Mouse (Mus musculus) WW6 (cell line): ENCODE measurements around the gene 6430531B16Rik.

Experiments used
- DNase-seq: peaks from one replicate; pipeline ENCODE4 v3.0.0-alpha.2; 2013; ENCODE audit warnings: low read depth, low spot score

Gene 6430531B16Rik

GRCm38 (mm10) chr7:139970979-139971378 lies 7.6 kb downstream of the 6430531B16Rik start:
- DNase-seq: no peak

DNA sequence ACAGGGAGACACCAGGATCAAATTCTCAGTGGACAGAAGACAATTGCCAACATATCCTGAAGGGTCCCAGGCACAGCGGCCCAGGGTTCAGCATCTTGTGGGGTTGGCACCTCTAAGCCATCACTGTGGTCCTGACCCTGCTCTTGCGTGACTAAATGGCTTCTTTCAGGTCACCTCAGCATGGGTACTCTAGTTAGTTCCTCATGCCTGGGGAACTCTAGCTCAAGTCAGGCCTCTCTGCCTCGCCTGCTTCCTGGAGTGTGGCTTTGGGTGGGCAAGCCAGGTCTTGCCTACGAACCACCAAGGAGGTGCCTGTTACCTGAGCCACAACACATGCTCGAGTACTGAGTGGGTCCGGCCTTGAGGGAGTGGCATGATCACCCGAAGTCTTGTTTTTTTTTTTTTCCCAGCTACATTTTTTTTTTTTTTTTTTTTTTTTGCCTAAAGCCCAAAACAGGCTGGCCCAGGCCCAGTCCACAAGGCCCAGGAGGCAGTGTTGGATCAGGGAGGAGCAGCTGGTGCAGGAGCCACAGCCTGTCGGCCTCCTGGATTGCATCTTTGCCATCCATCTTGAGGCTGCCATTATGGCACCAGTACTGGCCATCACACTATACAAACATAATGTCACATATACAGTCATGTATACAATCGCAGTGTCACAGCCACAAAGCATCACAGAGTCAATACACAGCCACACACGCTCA lies 8.2 kb downstream of the 6430531B16Rik start:
- no peak for DNase-seq

DNA sequence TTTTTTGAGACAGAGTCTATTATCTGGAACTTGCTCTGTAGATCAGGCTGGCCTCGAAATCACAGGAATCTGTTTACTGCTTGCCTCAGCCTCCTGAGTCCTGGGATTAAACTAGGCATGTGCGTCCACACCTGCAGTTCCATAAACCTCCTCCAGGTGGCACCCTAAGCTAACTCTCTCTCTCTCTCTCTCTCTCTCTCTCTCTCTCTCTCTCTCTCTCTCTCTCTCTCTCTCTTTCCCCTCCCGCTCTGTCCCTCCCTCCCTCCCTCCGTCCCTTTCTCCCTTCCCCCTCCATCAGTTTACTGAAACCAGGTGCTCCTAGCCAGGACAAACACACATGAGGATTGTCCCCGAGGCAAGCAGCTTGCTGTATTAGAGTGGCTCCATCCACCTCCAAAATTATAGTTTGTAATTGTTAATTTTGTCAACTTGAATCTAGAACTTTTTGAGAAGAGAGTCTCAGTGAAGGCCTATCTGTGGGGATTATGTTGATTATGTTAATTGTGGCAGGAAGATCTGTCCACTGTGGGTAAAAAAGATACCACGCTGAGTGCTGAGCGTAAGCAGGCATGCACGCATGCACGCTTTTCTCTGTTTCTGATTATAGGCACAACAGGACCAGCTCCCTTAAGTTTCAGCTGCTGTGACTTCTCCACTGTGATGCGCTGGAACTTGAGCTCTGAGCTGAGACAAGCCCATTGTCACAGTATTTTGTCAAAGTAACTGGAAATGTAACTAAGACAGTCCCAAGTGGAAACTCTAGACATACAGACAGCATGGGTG lies 9.0 kb downstream of the 6430531B16Rik start:
- DNase-seq: no peak

- DNase-seq: no peak
These were observed 10.1 kb downstream of the 6430531B16Rik start for GRCm38 (mm10) chr7:139968428-139968827.

DNA sequence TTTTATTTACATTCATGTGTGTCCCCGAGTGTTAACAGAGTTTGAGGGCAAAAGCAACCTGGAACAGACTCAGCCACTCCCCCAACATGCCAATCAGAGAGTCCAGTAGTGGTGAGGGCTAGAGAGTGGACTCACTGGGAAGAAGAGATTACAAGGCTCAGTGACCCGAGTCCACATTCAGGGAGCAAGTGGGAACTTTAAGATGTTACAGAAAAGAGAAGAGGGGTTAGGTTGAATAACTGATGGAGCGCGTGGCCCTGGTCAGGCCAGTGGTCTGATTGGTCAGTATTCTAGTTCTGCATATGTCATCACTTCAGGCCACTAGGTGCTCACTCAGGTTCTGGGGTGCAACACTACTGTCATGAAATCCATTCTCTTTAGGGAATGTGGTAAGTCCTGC lies 11.4 kb downstream of the 6430531B16Rik start:
- DNase-seq: no peak

DNA sequence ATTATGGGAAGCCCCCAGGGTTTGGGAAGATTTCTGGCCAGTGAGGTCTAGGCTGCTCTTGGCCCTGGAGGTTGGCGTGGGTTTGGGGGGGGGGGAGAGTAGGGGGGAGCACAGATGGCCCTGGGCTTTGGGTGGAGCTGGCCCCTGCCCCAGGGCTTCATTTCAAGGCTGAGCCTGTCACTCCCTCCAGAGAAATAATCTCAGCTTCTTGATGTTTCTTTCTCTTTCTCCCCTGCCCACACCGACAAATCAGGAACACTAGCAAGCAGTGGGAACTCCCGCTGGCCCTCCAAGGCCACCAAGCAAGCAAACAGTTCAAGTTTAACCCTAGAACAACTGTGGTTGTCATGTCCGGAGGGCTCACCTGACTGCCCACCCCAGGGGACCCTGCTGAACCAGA lies 14.7 kb downstream of the 6430531B16Rik start:
- no peak for DNase-seq

- DNase-seq: no peak
These were observed 17.4 kb downstream of the 6430531B16Rik start for GRCm38 (mm10) chr7:139961141-139961540.

DNA sequence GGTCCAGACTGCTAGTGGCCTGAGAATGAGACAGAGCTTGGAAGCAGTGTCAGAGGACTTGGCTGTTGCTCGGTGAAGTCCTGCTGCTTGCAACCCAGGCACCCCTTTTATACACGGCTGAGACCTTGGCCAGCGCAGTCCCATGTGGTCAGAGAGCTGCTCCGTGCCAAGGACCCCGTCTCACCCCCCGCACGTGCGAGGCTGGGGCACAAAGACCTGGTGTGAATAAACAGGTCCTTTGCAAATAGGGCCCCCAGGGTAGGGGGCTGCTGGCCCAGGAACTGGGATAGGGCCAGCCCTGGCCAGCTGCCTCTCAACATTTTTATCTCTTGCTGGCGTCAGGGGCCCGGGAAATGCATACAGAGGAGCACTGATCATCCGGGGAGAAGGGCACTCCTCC lies 20.6 kb downstream of the 6430531B16Rik start:
- DNase-seq: no peak

DNA sequence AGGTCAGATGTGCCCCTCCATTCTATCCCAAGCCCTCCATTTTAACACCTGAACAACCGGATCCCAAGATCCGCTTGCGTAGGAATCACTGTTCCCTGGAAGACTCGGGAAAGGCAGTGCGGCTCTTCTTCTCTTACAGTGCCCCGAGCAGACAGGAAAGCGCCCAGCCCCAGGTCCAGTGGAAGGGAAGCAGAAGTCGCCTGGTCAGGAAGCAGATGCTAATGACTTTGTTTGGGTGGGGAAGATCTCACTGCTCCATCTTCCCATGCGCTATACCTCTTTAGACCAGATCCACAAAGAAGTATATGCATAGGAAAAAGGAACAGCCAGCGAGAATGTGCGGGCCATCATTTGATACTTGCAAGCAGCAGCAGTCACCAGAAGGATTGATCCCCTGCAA lies 21.1 kb downstream of the 6430531B16Rik start:
- DNase-seq: no peak

- no peak for DNase-seq
These were observed 21.9 kb downstream of the 6430531B16Rik start for GRCm38 (mm10) chr7:139956658-139957057.

GRCm38 (mm10) chr7:139955505-139955904 lies 23.1 kb downstream of the 6430531B16Rik start:
- DNase-seq: no peak

DNA sequence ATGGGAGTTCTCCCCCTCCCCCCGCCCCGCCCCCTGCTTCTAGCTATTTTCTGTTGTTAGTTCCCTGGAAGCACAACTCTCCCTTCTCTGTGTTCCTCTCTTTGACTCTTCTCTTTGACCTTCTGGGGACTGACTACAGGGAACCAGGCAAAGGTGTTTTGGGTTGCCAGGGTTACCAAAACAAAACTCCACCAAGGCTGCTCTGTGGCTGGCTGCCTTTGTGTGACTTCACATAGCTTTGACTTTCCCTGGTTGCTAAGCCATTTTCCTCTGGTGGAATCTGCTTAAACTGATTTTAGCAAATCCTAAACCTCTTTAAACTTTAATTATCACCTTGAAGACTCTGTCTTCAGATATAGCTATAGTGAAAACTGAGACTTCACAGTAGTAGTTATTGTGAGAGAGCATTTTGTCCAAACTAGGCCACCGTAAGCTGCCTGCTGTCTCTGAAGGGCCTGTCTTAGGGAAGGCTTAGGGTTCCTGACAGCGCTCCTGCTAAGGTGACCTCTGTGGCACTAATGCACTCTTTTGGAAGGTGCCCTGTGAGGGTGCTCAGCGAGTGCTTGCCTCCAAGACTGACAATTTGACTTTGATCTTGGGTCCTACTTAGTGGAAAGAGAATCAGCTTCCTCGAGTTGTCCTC lies 26.4 kb downstream of the 6430531B16Rik start:
- no peak for DNase-seq

DNA sequence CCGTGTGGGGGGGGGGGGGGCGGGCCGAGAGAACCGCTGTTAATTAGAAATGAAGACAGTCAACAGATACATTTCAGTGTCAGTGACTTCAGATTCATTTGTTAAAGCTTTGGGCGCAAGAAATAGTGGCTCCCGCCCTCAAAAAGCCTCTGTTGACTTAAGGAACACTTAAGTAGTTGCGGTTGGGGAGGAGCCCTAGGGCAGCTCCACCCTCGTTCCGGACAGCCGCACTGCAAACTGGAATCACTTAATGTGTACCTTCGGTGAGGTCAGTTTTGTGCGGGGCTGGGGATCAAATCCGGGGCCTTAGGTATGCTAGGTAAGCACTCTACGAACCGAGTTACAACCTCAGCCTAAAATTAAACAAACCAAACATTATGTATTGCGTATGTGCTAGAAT lies 27.5 kb downstream of the 6430531B16Rik start:
- DNase-seq: no peak

DNA sequence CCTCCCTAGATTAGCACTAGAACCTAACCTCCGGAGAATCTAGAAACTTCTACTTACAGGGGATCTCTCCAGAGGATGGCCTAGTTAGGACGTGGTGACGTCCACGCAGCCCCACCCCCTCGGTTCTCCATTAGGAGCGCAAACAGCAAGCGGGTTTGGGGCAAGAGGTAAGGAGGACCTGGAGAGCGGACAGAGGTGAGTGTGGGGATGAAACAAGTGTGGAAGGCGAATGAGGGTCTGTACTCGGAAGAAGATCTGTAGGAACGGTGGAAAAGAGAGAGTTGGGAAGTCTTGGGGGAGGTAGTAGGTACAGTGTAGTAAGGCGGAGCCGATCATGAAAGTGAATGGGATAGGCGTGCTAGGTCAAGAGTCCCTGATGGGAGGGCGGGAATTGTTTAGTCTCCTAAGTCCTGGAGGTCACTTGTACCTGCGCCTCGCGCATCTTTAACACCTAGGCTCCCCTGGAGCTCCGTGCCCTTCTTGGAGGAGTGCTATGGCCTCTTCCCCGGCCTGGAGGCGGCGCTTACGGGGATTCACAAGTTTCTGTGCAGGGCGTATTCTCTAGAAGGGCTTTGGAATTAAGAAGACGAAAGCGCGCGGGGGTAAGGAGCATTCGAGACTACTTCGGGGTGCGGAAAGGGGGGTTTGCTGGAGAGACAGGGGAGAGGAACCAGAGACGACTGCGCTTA lies 28.1 kb downstream of the 6430531B16Rik start:
- DNase-seq: no peak

DNA sequence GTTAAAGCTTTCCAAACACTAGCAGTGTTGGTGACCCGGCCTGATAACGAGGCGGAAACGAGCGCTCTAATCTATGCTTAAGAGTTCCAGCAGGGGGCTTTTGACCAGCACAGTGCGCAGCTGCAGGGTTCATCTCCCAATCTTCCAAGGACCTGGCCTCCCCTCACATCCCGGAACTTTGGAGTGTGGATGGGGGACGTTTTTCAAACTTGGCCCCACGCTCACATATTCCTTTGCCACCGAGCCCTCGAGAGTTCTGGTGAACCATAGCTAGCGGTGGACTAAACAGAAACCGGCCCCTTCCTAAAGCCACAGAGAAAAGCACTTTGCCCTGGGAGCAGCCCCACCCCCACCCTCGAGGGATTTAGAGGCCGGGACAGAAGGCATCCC lies 28.7 kb downstream of the 6430531B16Rik start:
- no peak for DNase-seq

DNA sequence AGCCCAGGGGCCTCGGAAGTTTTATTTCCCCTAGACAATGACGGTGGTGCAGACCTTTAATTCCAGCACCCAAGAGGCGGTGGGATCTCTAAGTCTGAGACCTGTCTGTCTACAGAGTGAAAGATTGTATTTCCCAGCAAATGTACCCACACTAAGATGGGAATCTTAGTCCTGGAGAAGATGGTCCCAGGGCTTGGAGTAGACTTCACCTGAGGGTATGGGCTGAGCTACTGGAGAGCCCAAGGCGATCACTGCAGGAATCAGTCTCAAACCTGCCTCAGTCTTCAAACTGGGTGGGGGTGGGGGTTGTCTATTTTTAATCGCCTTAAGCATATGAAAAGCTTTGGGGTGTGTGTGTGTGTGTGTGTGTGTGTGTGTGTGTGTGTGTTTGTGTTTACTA lies 32.5 kb downstream of the 6430531B16Rik start:
- no peak for DNase-seq

- DNase-seq: no peak
These were observed 33.0 kb downstream of the 6430531B16Rik start for GRCm38 (mm10) chr7:139945516-139945915.

DNA sequence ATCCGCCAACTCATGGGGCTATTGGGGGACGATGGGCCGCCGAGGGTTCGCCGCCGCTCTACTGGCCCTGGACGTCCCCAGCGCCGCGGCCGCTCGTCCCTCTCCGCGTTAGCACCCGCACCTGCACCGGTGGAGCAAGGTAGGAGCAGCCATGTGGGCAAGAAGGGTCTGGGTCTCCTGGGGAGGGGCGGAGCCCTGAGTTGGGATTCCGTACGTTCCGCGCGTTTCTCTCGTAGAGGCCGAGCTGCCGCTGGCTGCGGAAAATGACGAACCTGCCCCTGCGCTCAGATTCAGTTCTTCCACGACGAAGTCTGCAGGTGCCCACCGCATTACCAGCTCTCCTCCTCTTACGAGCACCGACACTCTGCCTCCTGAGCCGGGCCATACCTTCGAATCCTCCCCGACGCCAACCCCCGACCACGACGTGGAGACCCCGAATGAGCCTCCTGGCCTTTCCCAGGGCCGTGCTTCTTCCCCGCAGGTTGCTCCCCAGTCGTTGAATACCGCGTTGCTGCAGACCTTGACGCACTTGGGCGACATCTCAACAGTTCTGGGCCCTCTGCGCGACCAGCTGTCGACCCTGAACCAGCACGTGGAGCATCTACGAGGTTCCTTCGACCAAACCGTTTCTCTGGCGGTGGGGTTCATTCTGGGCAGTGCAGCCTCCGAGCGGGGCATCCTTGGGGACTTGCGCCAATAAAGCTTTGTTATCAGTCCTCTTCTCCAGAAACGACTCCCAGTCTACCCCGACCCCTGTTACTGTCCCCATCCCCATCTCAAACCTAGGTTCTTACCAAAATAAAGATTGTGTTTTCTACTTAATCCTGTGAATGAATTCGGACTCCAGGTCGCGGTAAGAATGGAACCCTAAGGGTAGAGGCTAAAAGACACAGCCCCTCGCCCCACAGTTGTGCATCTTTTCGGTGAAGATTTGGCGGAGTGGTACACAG lies 34.0 kb downstream of the 6430531B16Rik start:
- DNase-seq: no peak

DNA sequence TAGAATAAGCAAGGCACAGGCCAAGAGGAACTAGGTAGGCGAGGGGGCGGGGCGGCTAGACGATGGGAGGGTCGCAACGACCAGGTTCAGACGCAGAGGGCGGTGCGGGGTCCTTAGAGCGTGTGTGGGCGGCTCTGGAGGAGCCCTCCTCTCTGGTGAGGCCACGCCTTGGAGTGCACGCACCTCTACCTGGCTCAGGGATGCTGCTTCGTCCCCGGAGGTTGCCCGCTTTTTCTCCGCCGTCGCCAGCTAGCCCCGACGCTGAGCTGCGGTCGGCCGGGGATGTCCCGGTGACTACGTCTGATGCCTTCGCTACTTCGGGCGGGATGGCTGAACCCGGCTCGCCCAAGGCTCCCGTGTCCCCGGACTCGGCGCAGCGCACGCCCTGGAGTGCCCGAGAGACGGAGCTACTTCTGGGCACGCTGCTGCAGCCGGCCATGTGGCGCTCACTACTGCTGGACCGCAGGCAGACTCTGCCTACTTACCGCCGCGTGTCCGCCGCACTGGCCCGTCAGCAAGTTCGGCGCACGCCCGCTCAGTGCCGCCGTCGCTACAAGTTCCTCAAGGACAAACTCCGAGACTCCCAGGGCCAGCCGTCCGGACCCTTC lies 34.8 kb downstream of the 6430531B16Rik start, which contains the start of gene Utf1:
TSS of gene Utf1 (plus strand) at position 116 of the 608 bp plus-strand sequence.
- peak; percentile 87 for DNase-seq

GRCm38 (mm10) chr7:139940476-139941209 lies 37.9 kb downstream of the 6430531B16Rik start:
- no peak for DNase-seq
